Mouse (Mus musculus): Measurements from ENCODE around the gene Hoxc5.

Hoxc5 gene

GRCm38 (mm10) chr15:102945185-102946077, 21.8 kb upstream of the Hoxc5 start:
- no peak for DNase-seq

- no peak for DNase-seq
Measured at GRCm38 (mm10) chr15:102947276-102947675, 20.0 kb upstream of the Hoxc5 start.

- DNase-seq, result no peak
Measured at GRCm38 (mm10) chr15:102948842-102949241, 18.4 kb upstream of the Hoxc5 start.

- DNase-seq, result no peak
Measured at GRCm38 (mm10) chr15:102949696-102950095, 17.5 kb upstream of the Hoxc5 start.

- no peak for DNase-seq
Measured at GRCm38 (mm10) chr15:102950877-102951276, 16.4 kb upstream of the Hoxc5 start.

GRCm38 (mm10) chr15:102953561-102953960, 13.7 kb upstream of the Hoxc5 start:
- no peak for DNase-seq

GRCm38 (mm10) chr15:102954192-102955006, 12.8 kb upstream of the Hoxc5 start, which contains the start of gene Hoxc11:
Hoxc11 (plus strand) TSS chr15:102954427.
- no peak for DNase-seq

GRCm38 (mm10) chr15:102955007-102955382, 12.2 kb upstream of the Hoxc5 start:
- DNase-seq, result no peak

- DNase-seq, result no peak
Measured at GRCm38 (mm10) chr15:102955833-102956640, 11.2 kb upstream of the Hoxc5 start.

- no peak for DNase-seq
Measured at GRCm38 (mm10) chr15:102956906-102957305, 10.3 kb upstream of the Hoxc5 start.

- no peak for DNase-seq
Measured at GRCm38 (mm10) chr15:102959663-102960191, 7.5 kb upstream of the Hoxc5 start.

- DNase-seq, result no peak
Measured at GRCm38 (mm10) chr15:102961728-102962127, 5.5 kb upstream of the Hoxc5 start.

- no peak for DNase-seq
Measured at GRCm38 (mm10) chr15:102962492-102962891, 4.8 kb upstream of the Hoxc5 start.

GRCm38 (mm10) chr15:102963259-102963658, 4.0 kb upstream of the Hoxc5 start:
- no peak for DNase-seq

GRCm38 (mm10) chr15:102963671-102964640, 3.3 kb upstream of the Hoxc5 start:
- DNase-seq, result no peak

GRCm38 (mm10) chr15:102965003-102965891, 2.0 kb upstream of the Hoxc5 start:
- no peak for DNase-seq

- no peak for DNase-seq
Measured at GRCm38 (mm10) chr15:102965892-102966775, 1.1 kb upstream of the Hoxc5 start.

- no peak for DNase-seq
Measured at GRCm38 (mm10) chr15:102966776-102967311, 399 bp upstream of the Hoxc5 start, which contains the start of gene Hoxc10. Hoxc10 (plus strand) TSS chr15:102966796.
